Mouse (Mus musculus) ZHBTc4 (cell line): ENCODE data around the gene Sh2d3c.

Experiments
- DNase-seq: peaks from one replicate; pipeline ENCODE4 v3.0.0-alpha.2; 2011; ENCODE audit warnings: low read depth, low spot score

Sh2d3c gene

DNA sequence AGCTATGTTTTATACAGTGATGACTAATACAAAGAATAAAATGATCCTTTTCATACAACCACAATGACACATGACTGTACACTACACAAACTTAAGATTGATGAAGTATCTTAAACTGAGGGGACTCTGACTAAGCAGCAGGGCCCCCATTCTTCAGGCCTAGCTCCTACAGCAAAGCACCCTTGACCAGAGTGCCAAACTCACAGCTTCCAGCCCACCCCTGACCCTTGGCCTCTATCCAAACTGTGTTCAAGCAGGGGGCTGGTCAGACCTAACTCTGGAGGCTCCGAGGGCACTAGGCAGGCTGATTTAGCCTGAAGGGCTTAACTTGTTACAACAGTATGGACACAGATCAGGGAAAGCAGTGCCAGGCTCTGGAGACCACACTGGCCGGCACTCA, 67.7 kb downstream of the Sh2d3c start:
- DNase-seq: no peak

GRCm38 (mm10) chr2:32791297-32791696, 70.4 kb downstream of the Sh2d3c start:
- no peak for DNase-seq

GRCm38 (mm10) chr2:32795748-32796418, 75.0 kb downstream of the Sh2d3c start:
- no peak for DNase-seq

DNA sequence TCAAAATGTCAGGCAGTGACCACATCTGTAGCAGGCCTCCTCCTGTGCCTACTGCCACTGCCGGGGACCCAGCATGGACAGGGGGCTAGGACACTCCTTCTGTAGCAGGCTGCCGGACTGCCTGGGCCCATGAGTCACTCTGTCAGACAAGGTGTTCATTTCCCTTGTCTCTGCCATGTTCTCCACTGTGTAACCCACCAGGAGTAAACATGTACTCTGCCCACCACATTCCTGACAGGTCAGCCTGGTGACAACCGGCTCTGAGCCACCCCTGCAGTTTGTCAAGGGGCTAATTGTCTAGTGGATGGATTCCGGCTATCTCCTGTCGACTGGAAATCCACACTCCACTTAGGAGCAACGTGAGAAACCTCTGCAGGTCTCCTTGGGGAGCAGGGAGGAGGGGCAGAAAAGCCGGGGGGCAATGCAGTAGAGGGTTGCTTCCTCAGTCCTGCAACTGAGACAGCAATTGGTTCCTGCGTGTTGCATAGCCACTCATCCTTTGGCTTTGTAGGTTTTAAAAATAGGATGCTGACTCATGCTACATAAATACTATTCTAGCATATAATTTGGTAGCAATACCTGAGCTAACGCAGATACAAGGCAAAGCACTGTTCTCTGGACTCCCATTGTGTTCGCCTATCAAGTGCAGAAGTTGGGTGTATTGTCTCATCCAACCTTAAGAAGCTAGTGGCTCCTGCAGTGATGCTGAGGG, 77.6 kb downstream of the Sh2d3c start:
- no peak for DNase-seq
